Mouse (Mus musculus) liver, embryonic 12.5 days (tissue): ENCODE data around the gene Prr14. TPM values are rescaled to one million over a fixed set of nuclear protein-coding genes. Genes with fewer than 3 reads are reported as not detected.
"Not testable (repeated sequence)": the region's sequence is repeated elsewhere in the genome, so short reads cannot be mapped to it uniquely, and the experiment has no call there.

Source experiments
- ATAC-seq: fragments of 200-750 bp; cut with Nextera tagmentation; 2 replicates; pipeline ENCODE4 v1.8.0; 2017; ENCODE audit warnings: moderate number of reproducible peaks, mild to moderate bottlenecking, moderate library complexity
- H3K27ac ChIP-seq: fragments of 300-500 bp; sonication (generic); 2 replicates; pipeline ENCODE4 v1.5.1; 2016; ENCODE audit warnings: mild to moderate bottlenecking
- H3K27me3 ChIP-seq: fragments of 300-500 bp; sonication (generic); replicated peaks from 2 replicates; pipeline ENCODE4 v1.6.1; 2016; ENCODE audit warnings: mild to moderate bottlenecking, moderate library complexity
- H3K36me3 ChIP-seq: fragments of 300-500 bp; sonication (generic); 2 replicates; pipeline ENCODE4 v1.6.1; 2016; ENCODE audit warnings: mild to moderate bottlenecking, moderate library complexity
- H3K4me1 ChIP-seq: fragments of 300-500 bp; sonication (generic); 2 replicates; pipeline ENCODE4 v1.6.1; 2016
- H3K4me2 ChIP-seq: fragments of 300-500 bp; sonication (generic); 2 replicates; pipeline ENCODE4 v1.6.1; 2016; ENCODE audit warnings: mild to moderate bottlenecking, moderate library complexity
- H3K4me3 ChIP-seq: fragments of 300-500 bp; sonication (generic); 2 replicates; pipeline ENCODE4 v1.5.1; 2016; ENCODE audit warnings: mild to moderate bottlenecking, moderate library complexity
- H3K9ac ChIP-seq: fragments of 300-500 bp; sonication (generic); 2 replicates; pipeline ENCODE4 v1.6.1; 2016; ENCODE audit warnings: mild to moderate bottlenecking, moderate library complexity
- H3K9me3 ChIP-seq: fragments of 300-500 bp; sonication (generic); replicated peaks from 2 replicates; pipeline ENCODE4 v1.6.1; 2016; ENCODE audit warnings: mild to moderate bottlenecking, moderate library complexity
- WGBS: fragments of 180-500 bp; shearing (Covaris S2); methylation state at CpG from one replicate; pipeline ENCODE4 v1.1.7; 2016; ENCODE audit not compliant: insufficient replicate concordance; 5-methylcytosine and 5-hydroxymethylcytosine counted together
- polyA plus RNA-seq: library from polyadenylated mRNA; unstranded; fragments of >200 nt; fragmentation: Nextera tagmentation; extraction: Ambion mirVana; gene quantifications from 2 replicates; pipeline ENCODE4 v1.2.1, GENCODE M21; 2016

The Prr14 gene
- polyA plus RNA-seq, 1 experiment from 2014 or later: 31.0 TPM

DNA sequence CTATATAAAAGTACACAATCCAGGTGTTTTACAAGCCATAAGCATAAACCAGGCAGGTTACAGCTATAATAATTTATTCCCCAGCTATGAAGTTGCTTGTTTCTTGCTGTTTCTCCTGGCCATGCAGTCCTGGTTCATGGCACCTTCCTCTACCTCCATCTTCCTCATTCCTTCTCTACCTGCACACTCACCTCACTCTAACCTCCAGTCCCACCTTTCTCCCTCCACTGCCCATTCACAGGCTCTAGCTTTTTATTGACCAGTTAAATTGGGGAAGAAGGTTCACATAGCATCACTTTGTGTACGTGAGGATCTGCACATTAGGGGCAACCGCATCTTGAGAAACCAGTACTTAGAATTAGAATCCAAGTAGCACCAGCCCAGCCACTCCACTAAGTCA, 6.4 kb upstream of the Prr14 start:
- Histone ChIP-seq H3K4me1 (peaks cover 40% of the 10 kb centered on the region), H3K4me3 (no peak overlapping the region), H3K27me3 (no peaks in the 10 kb centered on the region), H3K27ac (no peak overlapping the region), H3K4me2 (no peak overlapping the region), H3K9me3 (peaks cover 12% of the 10 kb centered on the region), H3K9ac (no peak overlapping the region), H3K36me3 (peaks cover 63% of the 10 kb centered on the region)
- no peak for ATAC-seq
- 83% methylated on average over 2 of the region's 2 CpGs for WGBS

GRCm38 (mm10) chr7:127454905-127455304, 4.5 kb upstream of the Prr14 start:
- Histone ChIP-seq H3K36me3 (peaks cover 74% of the 10 kb centered on the region), H3K27me3 (no peaks in the 10 kb centered on the region), H3K9me3 (peaks cover 12% of the 10 kb centered on the region), H3K27ac (no peak overlapping the region), H3K4me3 (no peak overlapping the region), H3K4me1 (peaks cover 43% of the 10 kb centered on the region), H3K4me2 (no peak overlapping the region), H3K9ac (no peak overlapping the region)
- no peak for ATAC-seq
- WGBS: 83% methylated on average over 7 of the region's 7 CpGs

DNA sequence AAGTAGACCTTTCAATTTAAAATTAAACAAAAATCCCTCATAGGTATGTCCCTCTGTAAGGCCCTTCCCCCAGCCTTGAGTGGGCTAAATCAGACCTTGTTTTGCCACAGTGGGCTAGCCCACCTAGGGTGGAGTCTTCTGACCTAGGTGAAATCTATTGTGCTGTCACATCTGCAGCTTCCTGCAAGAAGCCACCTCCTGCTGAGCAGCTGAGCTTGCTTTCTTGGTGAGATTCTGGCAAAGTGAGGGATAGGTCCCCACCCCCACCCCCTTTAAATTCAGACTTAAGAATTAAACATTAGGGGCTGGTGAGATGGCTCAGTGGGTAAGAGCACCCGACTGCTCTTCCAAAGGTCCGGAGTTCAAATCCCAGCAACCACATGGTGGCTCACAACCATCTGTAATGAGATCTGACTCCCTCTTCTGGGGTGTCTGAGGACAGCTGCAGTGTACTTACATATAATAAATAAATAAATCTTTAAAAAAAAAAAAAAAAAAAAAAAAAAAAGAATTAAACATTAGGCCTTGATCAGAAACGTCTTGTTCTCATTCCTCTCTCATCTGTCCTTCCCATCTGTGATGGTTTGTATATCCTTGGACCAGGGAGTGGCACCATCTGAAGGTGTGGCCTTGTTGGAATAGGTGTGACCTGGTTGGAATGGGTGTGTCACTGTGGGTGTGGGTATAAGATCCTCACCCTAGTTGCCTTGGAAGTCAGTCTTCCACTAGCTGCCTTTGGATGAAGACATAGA, 864 bp upstream of the Prr14 start:
- peak; percentile 18; the same call in 1 of the 2 replicates for ATAC-seq
- 0 out of 2 replicates have a peak overlapping the region, but pooled peaks have one; percentile 27 for H3K4me2 ChIP-seq
- H3K27ac ChIP-seq, H3K27me3 ChIP-seq, H3K4me3 ChIP-seq, H3K9ac ChIP-seq: not testable (repeated sequence)
- H3K9me3 ChIP-seq: peaks cover 12% of the 10 kb centered on the region
- peaks cover 78% of the 10 kb centered on the region for H3K36me3 ChIP-seq
- H3K4me1 ChIP-seq: peaks cover 13% of the 10 kb centered on the region; the same call in 1 of the 2 replicates
- 80% methylated on average over 3 of the region's 3 CpGs for WGBS

DNA sequence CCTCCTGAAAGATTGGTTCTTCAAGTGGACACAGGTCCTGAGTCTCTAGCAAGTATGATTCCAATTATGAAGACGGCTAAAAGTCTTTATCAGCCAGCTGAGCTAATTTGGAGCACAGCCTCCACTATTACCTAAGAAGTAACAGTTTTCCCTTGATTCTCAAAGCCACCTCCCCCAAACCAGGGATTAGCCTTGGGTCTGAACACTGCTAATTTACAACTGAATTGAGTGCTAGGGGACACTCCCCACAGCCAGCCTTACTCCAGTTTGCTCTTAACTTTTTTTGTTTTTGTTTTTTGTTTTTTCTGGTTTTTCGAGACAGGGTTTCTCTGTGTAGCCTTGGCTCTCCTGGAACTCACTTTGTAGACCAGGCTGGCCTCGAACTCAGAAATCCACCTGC, 5.8 kb downstream of the Prr14 start:
- Histone ChIP-seq H3K9me3 (0 out of 2 replicates have a peak, but pooled peaks cover 5% of the 10 kb centered on the region), H3K4me2 (no peak overlapping the region), H3K4me3 (no peak overlapping the region), H3K27ac (0 out of 2 replicates have a peak overlapping the region, but pooled peaks have one; percentile 15), H3K27me3 (no peaks in the 10 kb centered on the region), H3K9ac (no peak overlapping the region), H3K4me1 (peaks cover 25% of the 10 kb centered on the region), H3K36me3 (peaks cover 65% of the 10 kb centered on the region)
- WGBS: 74% methylated on average over 3 of the region's 3 CpGs
- ATAC-seq: no peak

DNA sequence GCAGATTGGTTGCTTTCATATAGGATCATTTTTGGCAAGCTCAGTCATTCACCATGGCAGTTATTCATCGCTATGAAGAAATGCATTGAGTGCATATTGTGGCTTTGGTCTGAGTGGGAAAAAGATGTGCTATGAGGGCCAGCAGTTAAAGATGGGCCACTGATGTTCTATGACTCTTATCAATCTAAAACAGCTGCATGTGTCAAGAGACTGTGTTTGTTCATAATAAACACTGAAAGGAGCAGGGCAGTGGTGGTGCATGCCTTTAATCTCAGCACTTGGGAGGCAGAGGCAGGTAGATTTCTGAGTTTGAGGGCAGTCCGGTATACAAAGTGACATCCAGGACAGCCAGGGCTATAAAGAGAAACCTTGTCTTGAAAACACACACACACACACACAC, 6.3 kb downstream of the Prr14 start:
- Histone ChIP-seq H3K27ac (0 out of 2 replicates have a peak overlapping the region, but pooled peaks have one; percentile 15), H3K4me1 (peaks cover 26% of the 10 kb centered on the region), H3K36me3 (peaks cover 60% of the 10 kb centered on the region)
- WGBS: 77% methylated on average over 2 of the region's 2 CpGs
- not testable (repeated sequence) for H3K4me3 ChIP-seq, H3K9ac ChIP-seq, H3K9me3 ChIP-seq, H3K27me3 ChIP-seq, H3K4me2 ChIP-seq
- ATAC-seq: peak; percentile 57; the same call in 1 of the 2 replicates

- Histone ChIP-seq H3K4me1 (peaks cover 26% of the 10 kb centered on the region), H3K27me3 (no peaks in the 10 kb centered on the region), H3K9me3 (0 out of 2 replicates have a peak, but pooled peaks cover 5% of the 10 kb centered on the region), H3K27ac (no peak overlapping the region), H3K9ac (no peak overlapping the region), H3K4me2 (no peak overlapping the region), H3K36me3 (peaks cover 52% of the 10 kb centered on the region), H3K4me3 (no peak overlapping the region)
- ATAC-seq: no peak
- WGBS: 82% methylated on average over 4 of the region's 4 CpGs
Observed at GRCm38 (mm10) chr7:127466606-127467005, 7.2 kb downstream of the Prr14 start.

DNA sequence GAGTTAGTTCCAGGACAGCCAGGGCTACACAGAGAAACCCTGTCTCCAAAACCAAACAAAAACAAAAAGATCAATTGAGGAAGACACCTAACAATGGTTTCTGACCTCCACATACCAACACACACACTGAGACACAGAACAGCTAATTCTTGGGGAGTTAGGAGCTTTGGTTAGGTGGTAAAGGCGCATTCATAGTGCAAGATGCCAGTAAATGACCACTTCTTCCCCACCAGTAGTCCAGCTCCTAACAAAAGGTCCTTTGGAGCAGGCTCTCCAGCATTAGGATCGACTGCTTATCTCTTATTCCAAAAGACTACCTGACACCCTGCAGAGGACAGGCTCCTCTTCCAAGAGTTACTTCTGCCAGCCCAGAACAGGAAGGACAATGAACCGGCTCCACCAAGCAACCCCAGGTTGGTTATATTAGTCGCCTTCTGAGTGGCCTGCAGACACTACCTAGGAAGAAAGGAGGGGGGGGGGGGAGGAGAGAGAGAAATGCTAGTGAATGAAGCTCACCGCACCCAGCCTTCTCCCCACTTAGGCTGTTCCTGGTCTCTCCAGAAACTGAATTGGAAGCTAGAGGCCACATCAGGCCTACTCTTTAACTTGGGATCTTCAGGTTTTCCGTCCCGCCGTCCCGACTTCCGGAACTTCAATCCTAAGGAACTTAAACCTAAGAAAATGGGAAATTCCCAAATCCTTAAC, 10.8 kb downstream of the Prr14 start:
- H3K36me3 ChIP-seq: peaks cover 62% of the 10 kb centered on the region

GRCm38 (mm10) chr7:127470743-127471645, 11.6 kb downstream of the Prr14 start:
- H3K4me1 ChIP-seq: peaks cover 32% of the 10 kb centered on the region
- peaks cover 63% of the 10 kb centered on the region for H3K36me3 ChIP-seq
- H3K9me3 ChIP-seq: 0 out of 2 replicates have a peak, but pooled peaks cover 5% of the 10 kb centered on the region
- peak overlapping the region; percentile 92 for H3K4me2 ChIP-seq
- peak overlapping the region; percentile 90 for H3K4me3 ChIP-seq
- peak overlapping the region; percentile 99 for H3K27ac ChIP-seq
- H3K9ac ChIP-seq: peak overlapping the region; percentile 95
- ATAC-seq: peak; percentile 90
- no peaks in the 10 kb centered on the region for H3K27me3 ChIP-seq
- under 1% methylated on average over 46 of the region's 46 CpGs for WGBS

More for the DNA sequence above, 10.8 kb downstream of the Prr14 start:
- ATAC-seq: 0 out of 2 replicates have a peak, but pooled peaks have one; percentile 33
- H3K9me3 ChIP-seq: 0 out of 2 replicates have a peak, but pooled peaks cover 5% of the 10 kb centered on the region
- peak overlapping the region; percentile 92 for H3K4me2 ChIP-seq
- WGBS: 9% methylated on average over 10 of the region's 10 CpGs
- H3K27me3 ChIP-seq: no peaks in the 10 kb centered on the region
- peak overlapping the region; percentile 90 for H3K4me3 ChIP-seq
- peak overlapping the region; percentile 95 for H3K9ac ChIP-seq
- peak overlapping the region; percentile 99 for H3K27ac ChIP-seq
- peaks cover 36% of the 10 kb centered on the region for H3K4me1 ChIP-seq

GRCm38 (mm10) chr7:127471646-127472010, 12.2 kb downstream of the Prr14 start:
- ATAC-seq: peak; percentile 42
- H3K4me2 ChIP-seq: peak overlapping the region; percentile 92
- peak overlapping the region; percentile 90 for H3K4me3 ChIP-seq
- peaks cover 64% of the 10 kb centered on the region for H3K36me3 ChIP-seq
- H3K9me3 ChIP-seq: 0 out of 2 replicates have a peak, but pooled peaks cover 5% of the 10 kb centered on the region
- peak overlapping the region; percentile 95 for H3K9ac ChIP-seq
- H3K27me3 ChIP-seq: no peaks in the 10 kb centered on the region
- under 1% methylated on average over 24 of the region's 25 CpGs for WGBS
- H3K4me1 ChIP-seq: peaks cover 37% of the 10 kb centered on the region
- H3K27ac ChIP-seq: peak overlapping the region; percentile 99

DNA sequence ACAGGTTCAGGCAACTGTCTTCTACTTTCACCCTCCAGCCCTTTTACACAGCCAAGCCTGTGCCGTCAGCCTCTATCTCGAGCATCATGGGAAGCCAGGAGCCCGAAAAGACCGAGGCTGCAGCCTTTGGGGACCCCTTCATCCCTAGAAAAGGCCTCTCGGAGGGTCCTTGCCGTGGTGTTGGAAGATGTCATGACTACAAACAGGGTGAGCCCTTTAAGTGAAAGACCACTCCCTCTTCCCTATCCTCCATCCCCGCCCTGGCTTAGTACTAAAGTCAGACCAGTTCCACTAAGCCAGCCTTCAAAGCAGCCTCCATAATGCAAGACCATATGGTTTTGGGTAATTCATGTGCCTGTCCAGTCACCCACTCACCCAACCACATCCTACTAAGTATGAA, 12.6 kb downstream of the Prr14 start:
- no peak for ATAC-seq
- Histone ChIP-seq H3K9ac (peak overlapping the region; percentile 95), H3K4me1 (peaks cover 41% of the 10 kb centered on the region), H3K4me2 (peak overlapping the region; percentile 92), H3K4me3 (peak overlapping the region; percentile 90), H3K27ac (peak overlapping the region; percentile 99), H3K9me3 (0 out of 2 replicates have a peak, but pooled peaks cover 5% of the 10 kb centered on the region), H3K36me3 (peaks cover 62% of the 10 kb centered on the region), H3K27me3 (no peaks in the 10 kb centered on the region)
- 5% methylated on average over 7 of the region's 7 CpGs for WGBS

GRCm38 (mm10) chr7:127473705-127474104, 14.3 kb downstream of the Prr14 start:
- 89% methylated on average over 5 of the region's 5 CpGs for WGBS
- Histone ChIP-seq H3K27ac (no peak overlapping the region), H3K4me3 (no peak overlapping the region), H3K4me2 (no peak overlapping the region), H3K9ac (no peak overlapping the region), H3K36me3 (peaks cover 50% of the 10 kb centered on the region), H3K9me3 (no peaks in the 10 kb centered on the region), H3K4me1 (peaks cover 48% of the 10 kb centered on the region), H3K27me3 (no peaks in the 10 kb centered on the region)
- no peak for ATAC-seq
